Mouse (Mus musculus) retina, postnatal 7 days (tissue): ENCODE measurements around the gene Rnh1.

ENCODE experiments used
- DNase-seq: peaks from one replicate; pipeline ENCODE4 v3.0.0-alpha.2; 2012; ENCODE audit warnings: low read depth, low spot score

Gene Rnh1

GRCm38 (mm10) chr7:141172116-141173006, at the start of gene Rnh1:
Gene Rnh1 (minus strand): TSS chr7:141172857.
- peak; percentile 88 for DNase-seq

GRCm38 (mm10) chr7:141222126-141222467, 49.4 kb upstream of the Rnh1 start:
- no peak for DNase-seq

DNA sequence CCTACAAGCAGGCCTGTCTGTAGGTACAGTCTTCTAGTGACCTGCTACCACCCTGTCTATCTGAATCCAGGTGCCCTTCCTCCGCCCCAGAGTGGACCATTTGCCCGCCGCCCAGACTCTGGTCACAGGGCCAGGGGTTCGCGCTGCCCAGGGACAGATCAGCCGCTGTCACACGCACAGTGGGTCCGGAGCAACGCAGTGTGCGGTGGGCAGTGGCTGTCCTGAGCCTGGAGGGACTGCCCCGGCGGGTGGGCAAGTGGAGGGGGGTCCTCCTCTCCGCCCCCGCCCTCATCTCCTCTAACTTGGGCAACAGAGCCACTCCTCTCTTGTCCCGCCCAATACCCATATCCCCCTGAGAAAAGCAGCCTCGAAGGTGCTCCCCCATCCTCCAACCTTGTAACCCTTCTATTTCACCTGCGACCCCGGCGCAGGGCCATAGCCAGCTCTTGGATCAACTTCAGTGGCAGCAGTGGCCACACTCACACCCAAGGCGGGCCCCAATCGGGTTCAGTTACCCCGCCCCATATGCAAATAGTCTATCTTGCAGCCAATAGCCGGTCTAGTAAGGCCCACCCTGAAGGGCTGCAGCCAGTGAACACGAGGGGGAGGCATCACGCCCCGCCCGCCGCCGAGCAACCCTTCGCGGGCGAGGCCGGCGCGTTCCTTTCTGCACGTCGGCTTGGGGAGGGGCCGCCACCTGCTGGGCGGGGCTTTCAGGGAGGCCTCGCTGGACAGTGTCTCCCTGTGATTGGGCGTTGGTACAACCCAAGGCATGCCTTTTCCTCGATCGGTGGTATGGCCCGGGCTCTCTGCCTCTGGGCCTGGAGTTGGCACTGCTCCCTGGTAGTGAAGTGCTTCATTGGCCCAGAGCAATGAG, 48.8 kb upstream of the Rnh1 start:
- peak; percentile 95 for DNase-seq

DNA sequence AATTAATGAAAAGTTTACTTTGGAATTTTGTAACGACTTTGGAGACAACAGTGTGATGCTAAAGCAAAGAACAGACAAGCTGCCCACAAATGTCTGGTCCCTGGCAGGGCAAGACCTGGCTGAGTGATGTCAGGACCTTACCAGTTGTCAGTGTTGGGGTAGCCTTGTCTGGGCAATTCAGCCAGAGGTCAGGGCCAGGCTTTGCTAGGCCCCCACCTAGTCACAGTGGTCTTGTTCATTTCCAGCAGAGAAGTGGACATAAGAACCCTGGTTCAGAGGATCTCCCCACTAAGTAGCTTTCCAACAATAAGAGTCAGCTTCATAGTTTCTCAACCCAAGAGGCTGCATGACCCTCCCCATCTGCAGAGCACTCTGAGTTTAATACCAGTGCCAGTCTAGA, 47.7 kb upstream of the Rnh1 start:
- no peak for DNase-seq

DNA sequence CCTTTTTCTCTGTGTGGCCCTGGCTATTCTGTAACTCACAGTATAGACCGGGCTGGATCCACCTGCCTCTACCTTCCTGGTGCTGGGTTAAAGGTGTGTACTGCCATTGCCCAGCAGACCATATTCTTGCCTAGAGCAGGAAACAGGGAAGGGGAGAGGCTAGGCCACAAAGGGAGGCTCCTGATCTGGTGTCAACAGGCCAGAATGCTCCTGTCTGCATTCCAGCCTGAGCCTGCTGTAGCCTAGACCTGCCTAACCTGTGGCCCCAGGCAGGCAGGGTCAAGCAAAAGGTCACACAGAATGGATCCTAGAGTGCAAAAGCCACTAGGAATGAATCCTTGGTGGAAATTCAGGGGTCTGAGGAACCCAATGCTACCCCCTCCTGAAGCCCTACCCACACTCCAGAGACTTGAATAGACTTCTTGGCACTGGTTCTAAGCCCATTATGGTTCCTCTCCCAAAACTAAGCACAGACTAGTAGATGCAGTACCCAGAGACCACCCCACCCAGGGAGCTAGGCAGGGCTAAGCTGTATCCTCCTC, 47.0 kb upstream of the Rnh1 start:
- DNase-seq = no peak

DNA sequence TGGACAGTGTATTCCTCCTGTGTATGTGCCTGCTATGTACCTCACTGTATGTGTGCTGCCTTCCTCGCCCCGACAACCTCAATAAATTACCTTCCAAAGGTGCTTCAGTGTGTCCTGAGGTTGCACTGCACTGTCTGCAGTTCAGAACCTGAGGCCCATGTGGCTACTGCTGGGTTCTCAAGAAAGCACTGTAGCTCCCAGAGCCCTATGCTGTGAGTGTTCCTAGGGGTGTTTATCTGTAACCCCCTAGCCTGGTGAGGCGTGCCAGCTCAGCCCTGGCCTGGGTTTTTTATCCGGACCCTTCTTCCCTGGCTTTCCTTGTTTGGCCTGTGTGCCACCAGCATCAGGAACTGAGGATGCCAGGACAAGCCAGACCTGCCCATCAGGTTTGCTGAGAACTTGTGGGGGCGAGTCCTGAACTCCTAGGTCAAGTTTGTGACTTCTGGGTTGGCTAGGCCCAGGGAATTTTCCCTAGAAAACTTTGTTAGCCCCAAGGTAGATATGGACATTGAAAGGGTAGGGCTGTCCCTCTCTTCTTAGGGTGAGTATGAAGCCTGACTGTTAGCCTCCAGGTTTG, 46.0 kb upstream of the Rnh1 start:
- no peak for DNase-seq

DNA sequence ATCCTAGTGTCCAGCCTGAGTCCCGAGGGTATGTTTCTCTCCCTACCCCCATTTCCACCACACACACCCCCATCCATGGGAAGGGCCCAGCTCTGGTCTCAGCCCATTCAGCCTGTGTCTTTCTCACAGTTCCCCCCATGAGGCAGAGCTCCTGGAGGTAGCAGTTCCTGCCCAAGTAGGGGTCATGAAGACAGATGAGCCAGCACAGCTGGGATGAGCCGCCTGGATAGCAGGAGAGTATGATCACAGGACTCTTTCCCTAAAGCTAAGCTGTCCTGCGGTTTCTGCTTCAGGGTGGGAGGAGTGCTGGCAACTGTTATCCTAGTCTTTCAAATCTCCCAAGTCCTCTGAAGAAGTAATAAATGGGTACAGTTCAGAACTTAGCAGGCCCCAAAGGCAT, 45.5 kb upstream of the Rnh1 start:
- no peak for DNase-seq

- no peak for DNase-seq
These were observed 44.8 kb upstream of the Rnh1 start for GRCm38 (mm10) chr7:141217343-141218013.

- no peak for DNase-seq
These were observed 44.2 kb upstream of the Rnh1 start for GRCm38 (mm10) chr7:141216894-141217293.

GRCm38 (mm10) chr7:141215880-141216733, 43.5 kb upstream of the Rnh1 start:
- no peak for DNase-seq

DNA sequence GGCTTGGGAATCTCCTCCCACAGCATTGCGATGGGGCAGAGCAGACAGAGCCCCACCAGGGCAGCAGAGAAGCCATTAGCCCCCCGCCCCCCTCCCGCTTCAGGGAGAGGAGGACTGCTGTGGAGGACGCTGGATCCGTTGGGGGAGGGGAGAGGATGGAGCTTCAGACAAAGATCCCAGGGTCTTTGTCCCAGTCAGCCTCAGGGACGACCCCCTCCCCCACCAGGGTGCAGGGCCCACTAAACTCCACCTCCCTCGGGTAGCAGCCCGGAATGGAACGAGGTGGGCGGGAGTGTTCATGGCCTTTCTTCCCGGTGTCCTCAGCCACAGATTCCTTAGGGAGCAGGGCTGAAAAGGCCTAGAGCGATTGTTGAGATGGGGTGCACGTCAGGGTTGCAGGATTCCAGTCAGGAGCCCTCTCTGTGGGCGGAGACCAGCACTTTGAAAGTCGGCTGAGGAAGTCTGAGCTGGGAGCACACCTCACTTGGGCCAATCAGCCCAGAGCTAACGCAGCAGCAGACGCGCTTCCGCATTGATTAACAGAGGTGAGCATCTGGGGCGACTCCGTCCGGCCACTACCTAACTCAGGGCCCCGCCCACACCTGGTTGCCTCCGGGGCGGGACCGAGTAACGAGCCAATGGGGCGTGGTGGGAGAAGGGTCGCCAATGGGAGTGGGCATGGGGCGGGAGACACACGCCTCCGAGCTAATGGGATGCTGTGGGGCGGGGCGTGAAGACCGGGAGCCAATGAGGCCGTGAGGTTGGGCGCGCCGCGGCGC, 42.6 kb upstream of the Rnh1 start, which contains the start of gene Rassf7:
TSS of gene Rassf7 (plus strand) at position 760 of the 779 bp plus-strand sequence.
- DNase-seq = peak; percentile 88

DNA sequence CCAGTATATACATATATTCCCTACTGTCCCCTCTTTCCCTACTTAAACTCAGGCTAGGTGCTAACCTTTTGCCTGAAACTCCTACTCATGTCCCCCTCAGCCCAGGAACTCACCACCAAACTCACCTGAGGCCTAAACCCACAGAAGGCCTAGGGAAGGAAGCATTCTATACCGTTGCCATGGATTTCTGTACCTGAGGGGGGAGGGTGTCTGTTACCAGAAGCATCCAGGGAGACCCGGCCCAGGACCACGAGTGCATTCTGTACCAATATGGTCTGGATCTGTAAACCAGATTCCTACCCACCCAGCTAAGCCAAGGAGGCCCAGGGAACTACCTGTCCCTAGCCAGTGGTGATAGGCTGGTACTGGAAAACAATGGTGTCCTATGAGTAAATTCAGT, 41.7 kb upstream of the Rnh1 start:
- no peak for DNase-seq

- DNase-seq = no peak
These were observed 41.1 kb upstream of the Rnh1 start, which contains the start of gene Lmntd2 for GRCm38 (mm10) chr7:141213605-141214235. Gene Lmntd2 (minus strand): TSS chr7:141214080.

DNA sequence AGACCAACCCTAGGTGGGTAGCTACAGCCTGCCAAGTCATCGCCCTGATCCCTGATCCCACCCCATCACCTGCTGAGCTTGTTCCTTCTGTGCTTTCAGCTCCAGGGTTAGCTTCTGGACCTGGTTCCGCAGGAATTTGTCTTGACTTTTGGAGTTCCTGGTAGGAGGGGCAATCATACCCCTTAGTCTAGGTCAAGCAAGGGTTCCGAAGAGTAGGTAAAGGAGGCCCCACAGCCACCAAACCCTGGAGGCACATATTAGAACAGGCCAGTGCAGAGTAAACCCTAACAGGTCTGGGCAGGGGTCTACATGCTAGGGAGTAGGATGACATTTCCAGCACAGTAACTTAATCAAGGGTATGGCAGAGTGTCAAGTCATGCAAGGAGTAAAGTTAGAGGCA, 40.5 kb upstream of the Rnh1 start:
- no peak for DNase-seq

DNA sequence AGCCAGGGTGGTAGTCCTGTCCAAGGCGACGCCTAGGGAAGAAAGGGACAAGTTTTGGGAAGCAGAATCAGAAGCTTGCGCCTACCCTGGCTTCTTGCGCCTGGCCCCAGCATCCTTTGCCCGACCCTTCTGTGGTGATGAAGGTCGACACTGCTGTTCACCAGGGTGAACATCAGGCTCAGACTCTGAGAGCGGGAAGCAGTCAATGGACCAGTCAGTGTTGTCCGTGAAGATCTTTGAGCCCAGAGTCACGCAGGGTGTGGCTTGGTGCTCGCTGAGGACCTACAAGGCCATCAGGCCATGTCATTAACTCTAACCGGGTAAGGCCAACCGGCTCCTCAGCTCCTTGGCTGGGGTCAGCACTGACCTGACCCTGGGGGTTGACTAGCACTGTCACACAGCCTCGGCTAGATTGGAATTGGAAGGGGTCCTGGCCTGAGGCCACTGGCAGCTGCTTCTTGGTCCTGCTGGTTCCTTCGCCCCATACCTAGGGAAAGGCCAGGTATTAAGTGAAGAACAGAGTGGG, 38.0 kb upstream of the Rnh1 start:
- no peak for DNase-seq

DNA sequence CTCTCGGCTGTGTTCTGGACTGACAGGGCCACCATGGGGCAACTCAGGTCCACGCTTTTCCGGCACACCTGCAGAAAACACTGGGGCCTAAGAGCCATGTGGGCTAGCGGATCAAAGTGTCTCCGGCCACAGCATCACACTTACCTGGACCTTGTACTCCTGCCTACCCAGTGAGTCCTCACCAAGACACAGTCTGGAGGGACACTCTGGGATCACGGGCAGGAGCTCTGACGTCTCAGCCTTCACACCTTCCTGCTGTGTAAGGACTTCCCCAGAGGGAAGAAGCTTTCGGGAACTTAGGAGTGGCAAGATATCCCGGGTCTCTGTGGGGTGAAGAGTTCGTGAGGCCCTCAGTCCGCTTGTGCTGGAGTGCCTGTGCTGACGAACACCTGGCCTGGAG, 37.5 kb upstream of the Rnh1 start:
- DNase-seq = no peak

DNA sequence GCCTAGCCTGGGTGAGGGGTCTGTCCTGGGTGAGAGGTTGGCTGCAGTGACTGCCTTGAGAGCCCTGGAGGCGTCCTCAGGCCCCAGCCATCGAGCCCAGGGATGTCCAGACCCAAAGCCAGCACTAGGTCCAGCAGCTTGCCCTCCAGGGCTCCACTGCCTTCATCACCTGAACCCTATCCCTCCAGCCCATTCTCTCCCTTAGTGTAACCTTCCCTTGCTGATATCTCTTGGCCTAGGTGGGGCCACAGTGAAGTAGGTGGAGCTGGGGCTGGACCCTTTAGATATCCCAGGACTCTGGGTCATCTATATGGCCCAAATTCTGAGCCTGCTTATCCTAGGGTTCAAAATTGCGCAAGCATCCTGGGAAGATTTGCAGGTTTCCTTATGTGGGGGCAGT, 36.9 kb upstream of the Rnh1 start:
- no peak for DNase-seq

- DNase-seq = no peak
These were observed 33.7 kb upstream of the Rnh1 start for GRCm38 (mm10) chr7:141206182-141206937.
